Mouse (Mus musculus): ENCODE data around the gene Olfr655.

Olfr655 gene

GRCm38 (mm10) chr7:104601679-104602078 is at the start of gene Olfr655:
TSS of gene Olfr655 (minus strand) at chr7:104601779.
- ATAC-seq (ENCODE audit: insufficient number of reproducible peaks, low FRiP score, low TSS enrichment), result no peak

GRCm38 (mm10) chr7:104646841-104647482 is 45.4 kb upstream of the Olfr655 start, which contains the start of gene Olfr658:
TSS of gene Olfr658 (minus strand) at chr7:104647305.
- ATAC-seq (ENCODE audit: insufficient number of reproducible peaks, low FRiP score, low TSS enrichment), result no peak

- no peak for ATAC-seq (ENCODE audit: insufficient number of reproducible peaks, low FRiP score, low TSS enrichment)
Observed at GRCm38 (mm10) chr7:104624494-104624893, 22.9 kb upstream of the Olfr655 start, which contains the start of gene Olfr657. TSS of gene Olfr657 (plus strand) at chr7:104624794.

GRCm38 (mm10) chr7:104613655-104614054 is 12.1 kb upstream of the Olfr655 start, which contains the start of gene Olfr656:
TSS of gene Olfr656 (plus strand) at chr7:104613955.
- ATAC-seq (ENCODE audit: insufficient number of reproducible peaks, low FRiP score, low TSS enrichment), result no peak

- no peak for ATAC-seq (ENCODE audit: insufficient number of reproducible peaks, low FRiP score, low TSS enrichment)
Observed at GRCm38 (mm10) chr7:104604727-104605126, 3.1 kb upstream of the Olfr655 start.

- ATAC-seq (ENCODE audit: insufficient number of reproducible peaks, low FRiP score, low TSS enrichment), result no peak
Observed at GRCm38 (mm10) chr7:104603173-104603572, 1.6 kb upstream of the Olfr655 start.

GRCm38 (mm10) chr7:104588274-104588673 is 13.3 kb downstream of the Olfr655 start:
- ATAC-seq (ENCODE audit: insufficient number of reproducible peaks, low FRiP score, low TSS enrichment), result no peak

GRCm38 (mm10) chr7:104586725-104587124 is 14.9 kb downstream of the Olfr655 start, which contains the start of gene Olfr654:
TSS of gene Olfr654 (plus strand) at chr7:104587025.
- no peak for ATAC-seq (ENCODE audit: insufficient number of reproducible peaks, low FRiP score, low TSS enrichment)

GRCm38 (mm10) chr7:104581429-104581828 is 20.1 kb downstream of the Olfr655 start:
- ATAC-seq (ENCODE audit: insufficient number of reproducible peaks, low FRiP score, low TSS enrichment), result no peak

GRCm38 (mm10) chr7:104580846-104581245 is 20.7 kb downstream of the Olfr655 start:
- ATAC-seq (ENCODE audit: insufficient number of reproducible peaks, low FRiP score, low TSS enrichment), result no peak

- no peak for ATAC-seq (ENCODE audit: insufficient number of reproducible peaks, low FRiP score, low TSS enrichment)
Observed at GRCm38 (mm10) chr7:104577014-104577413, 24.6 kb downstream of the Olfr655 start, which contains the start of gene Olfr653. TSS of gene Olfr653 (plus strand) at chr7:104577314.

- no peak for ATAC-seq (ENCODE audit: insufficient number of reproducible peaks, low FRiP score, low TSS enrichment)
Observed at GRCm38 (mm10) chr7:104560601-104561000, 41.0 kb downstream of the Olfr655 start, which contains the start of gene Olfr652. TSS of gene Olfr652 (plus strand) at chr7:104560901.

GRCm38 (mm10) chr7:104552700-104553099 is 48.9 kb downstream of the Olfr655 start:
- no peak for ATAC-seq (ENCODE audit: insufficient number of reproducible peaks, low FRiP score, low TSS enrichment)

GRCm38 (mm10) chr7:104549833-104550232 is 51.7 kb downstream of the Olfr655 start, which contains the start of gene Olfr651:
TSS of gene Olfr651 (plus strand) at chr7:104550133.
- ATAC-seq (ENCODE audit: insufficient number of reproducible peaks, low FRiP score, low TSS enrichment), result no peak

All from cerebellum, adult (tissue).